Mouse (Mus musculus) heart, adult 2 months (tissue): Measurements from ENCODE around the gene Tmtc2. TPM values are rescaled to one million over a fixed set of nuclear protein-coding genes. Genes with fewer than 3 reads are reported as not detected.

Source experiments
- DNase-seq, 2 experiments: peaks; one replicate each; pipeline ENCODE4 v3.0.0; 2021
- H3K27ac ChIP-seq: fragments of 200-600 bp; 2 replicates; pipeline ENCODE4 v1.8.1; 2022
- H3K27me3 ChIP-seq: fragments of 200-500 bp; 2 replicates; pipeline ENCODE4 v1.6.1; 2012; ENCODE audit warnings: mild to moderate bottlenecking, low read length, inconsistent platforms, mixed read lengths; ENCODE audit not compliant: control insufficient read depth, insufficient read depth
- H3K36me3 ChIP-seq: fragments of 200-500 bp; 2 replicates; pipeline ENCODE4 v1.6.1; 2012; ENCODE audit warnings: low read length, inconsistent platforms; ENCODE audit not compliant: control insufficient read depth, insufficient read depth
- H3K4me1 ChIP-seq: fragments of 200-500 bp; 2 replicates; pipeline ENCODE4 v1.6.1; 2011; ENCODE audit warnings: low read length; ENCODE audit not compliant: control insufficient read depth, insufficient read depth
- H3K4me3 ChIP-seq: fragments of 200-600 bp; 2 replicates; pipeline ENCODE4 v1.8.1; 2022
- H3K79me2 ChIP-seq: fragments of 200-500 bp; replicated peaks from 2 replicates; pipeline ENCODE4 v1.6.1; 2012; ENCODE audit warnings: mild to moderate bottlenecking, inconsistent platforms, low read length, moderate library complexity, mixed read lengths; ENCODE audit not compliant: control insufficient read depth, insufficient read depth
- H3K9ac ChIP-seq: fragments of 200-500 bp; 2 replicates; pipeline ENCODE4 v1.6.1; 2012; ENCODE audit warnings: low read depth, mild to moderate bottlenecking, control low read depth, inconsistent platforms, low read length, mixed read lengths
- CTCF ChIP-seq: fragments of 200-600 bp; IDR thresholded peaks from 2 replicates; pipeline ENCODE4 v1.8.1; 2022; ENCODE audit warnings: antibody characterized with exemption, mild to moderate bottlenecking, moderate library complexity
- EP300 ChIP-seq: fragments of 200-500 bp; IDR thresholded peaks from 2 replicates; pipeline ENCODE4 v1.6.1; 2011; ENCODE audit warnings: low read depth, low read length, control low read depth; ENCODE audit not compliant: insufficient read depth
- POLR2A ChIP-seq: fragments of 200-500 bp; IDR thresholded peaks from 2 replicates; pipeline ENCODE4 v1.6.1; 2011; ENCODE audit warnings: mild to moderate bottlenecking, low read depth, low read length, control low read depth; ENCODE audit not compliant: insufficient read depth
- WGBS: fragments of 180-500 bp; shearing (Covaris S2); methylation state at CpG from one replicate; pipeline ENCODE4 v1.1.7; 2018; 5-methylcytosine and 5-hydroxymethylcytosine counted together
- intact Hi-C: fragments of 180-260 bp; cut with DNase I; formaldehyde crosslinking; loops from one replicate; pipeline ENCODE4 v1.15.1; 2025
- polyA plus RNA-seq: library from polyadenylated mRNA; depleted of rRNA; stranded (reverse); fragments of >200 nt; gene quantifications from 2 replicates; pipeline ENCODE4 v1.2.3, GENCODE M21; 2012
- total RNA-seq, 2 experiments: library from RNA; stranded (reverse); gene quantifications; 2 replicates each; pipeline ENCODE4 v1.2.3; 2021

Tmtc2 gene
- total and polyA plus RNA-seq, 3 experiments = 2.6 to 4.4 (median 4.4) TPM

GRCm38 (mm10) chr10:105312986-105313385, 261.3 kb downstream of the Tmtc2 start:
- intact Hi-C loops = no loop called here
- no peak for DNase-seq
- TF ChIP-seq POLR2A = no peak
- no peak for TF ChIP-seq EP300
- TF ChIP-seq CTCF = no peak

GRCm38 (mm10) chr10:105297560-105297959, 276.7 kb downstream of the Tmtc2 start:
- Histone ChIP-seq H3K36me3 (no peaks in the 10 kb centered on the region), H3K4me1 (no peaks in the 10 kb centered on the region), H3K27ac (no peak overlapping the region), H3K4me3 (no peak overlapping the region), H3K79me2 (no peaks in the 10 kb centered on the region), H3K9ac (no peak overlapping the region), H3K27me3 (no peaks in the 10 kb centered on the region)
- 87% methylated on average over 3 of the region's 3 CpGs for WGBS
- no peak for TF ChIP-seq CTCF
- TF ChIP-seq EP300 = no peak
- no peak for TF ChIP-seq POLR2A
- no peak for DNase-seq
- intact Hi-C loops = no loop called here

More at GRCm38 (mm10) chr10:105312986-105313385, 261.3 kb downstream of the Tmtc2 start:
- Histone ChIP-seq H3K4me3 (no peak overlapping the region), H3K27me3 (no peaks in the 10 kb centered on the region), H3K9ac (no peak overlapping the region), H3K4me1 (no peaks in the 10 kb centered on the region), H3K79me2 (no peaks in the 10 kb centered on the region), H3K27ac (no peak overlapping the region), H3K36me3 (no peaks in the 10 kb centered on the region)
- WGBS = 53% methylated on average over 5 of the region's 5 CpGs

GRCm38 (mm10) chr10:105292961-105293360, 281.3 kb downstream of the Tmtc2 start:
- H3K27me3 ChIP-seq = no peaks in the 10 kb centered on the region
- no peak for DNase-seq
- WGBS = 97% methylated on average over 1 of the region's 1 CpGs
- H3K4me3 ChIP-seq = no peak overlapping the region
- intact Hi-C loops = no loop called here
- H3K27ac ChIP-seq = no peak overlapping the region
- H3K9ac ChIP-seq = no peak overlapping the region
- H3K4me1 ChIP-seq = no peaks in the 10 kb centered on the region
- TF ChIP-seq CTCF (no peak), EP300 (no peak), POLR2A (no peak)
- no peaks in the 10 kb centered on the region for H3K79me2 ChIP-seq
- no peaks in the 10 kb centered on the region for H3K36me3 ChIP-seq

GRCm38 (mm10) chr10:105288472-105288871, 285.8 kb downstream of the Tmtc2 start:
- intact Hi-C loops = no loop called here
- DNase-seq = no peak

GRCm38 (mm10) chr10:105287575-105287974, 286.7 kb downstream of the Tmtc2 start:
- Histone ChIP-seq H3K4me3 (no peak overlapping the region), H3K27me3 (no peaks in the 10 kb centered on the region), H3K27ac (no peak overlapping the region), H3K4me1 (peaks cover 2% of the 10 kb centered on the region; the same call in 1 of the 2 replicates), H3K9ac (no peak overlapping the region), H3K79me2 (no peaks in the 10 kb centered on the region), H3K36me3 (no peaks in the 10 kb centered on the region)
- intact Hi-C loops = no loop called here
- no peak for DNase-seq
- no peak for TF ChIP-seq POLR2A
- no peak for TF ChIP-seq EP300
- TF ChIP-seq CTCF = no peak
- 93% methylated on average over 3 of the region's 3 CpGs for WGBS

More at GRCm38 (mm10) chr10:105288472-105288871, 285.8 kb downstream of the Tmtc2 start:
- Histone ChIP-seq H3K4me3 (no peak overlapping the region), H3K9ac (no peak overlapping the region), H3K79me2 (no peaks in the 10 kb centered on the region), H3K27me3 (no peaks in the 10 kb centered on the region), H3K27ac (no peak overlapping the region), H3K36me3 (no peaks in the 10 kb centered on the region), H3K4me1 (peaks cover 2% of the 10 kb centered on the region; the same call in 1 of the 2 replicates)
- TF ChIP-seq CTCF = no peak
- no peak for TF ChIP-seq EP300
- TF ChIP-seq POLR2A = no peak
- WGBS = 70% methylated on average over 2 of the region's 2 CpGs

- DNase-seq = no peak
- H3K27me3 ChIP-seq = no peaks in the 10 kb centered on the region
- H3K79me2 ChIP-seq = no peaks in the 10 kb centered on the region
- H3K9ac ChIP-seq = no peak overlapping the region
- 67% methylated on average over 7 of the region's 7 CpGs for WGBS
- TF ChIP-seq CTCF (no peak), POLR2A (no peak), EP300 (no peak)
- H3K36me3 ChIP-seq = no peaks in the 10 kb centered on the region
- intact Hi-C loops = no loop called here
- H3K4me1 ChIP-seq = peaks cover 2% of the 10 kb centered on the region; the same call in 1 of the 2 replicates
- H3K27ac ChIP-seq = no peak overlapping the region
- H3K4me3 ChIP-seq = no peak overlapping the region
These were observed 287.2 kb downstream of the Tmtc2 start for GRCm38 (mm10) chr10:105287064-105287463.
